Mouse (Mus musculus) heart, embryonic 12.5 days (tissue): ENCODE measurements at regions not wholly inside any gene's neighbourhood (a gene's known extent, or its start where the extent isn't known, plus 50 kb on each side); places are given as distances from the start of the nearest gene placed in this dataset.

Experiments
- ATAC-seq: fragments of 200-750 bp; cut with Nextera tagmentation; 2 replicates; pipeline ENCODE4 v1.8.0; 2017; ENCODE audit warnings: moderate TSS enrichment, moderate library complexity; ENCODE audit not compliant: insufficient number of reproducible peaks, low FRiP score
- H3K27ac ChIP-seq: fragments of 300-500 bp; sonication (generic); 2 replicates; pipeline ENCODE4 v1.5.1; 2016; ENCODE audit warnings: mild to moderate bottlenecking, moderate library complexity; ENCODE audit not compliant: poor library complexity, severe bottlenecking
- H3K27me3 ChIP-seq: fragments of 300-500 bp; sonication (generic); replicated peaks from 2 replicates; pipeline ENCODE4 v1.6.1; 2016; ENCODE audit warnings: mild to moderate bottlenecking, moderate library complexity
- H3K36me3 ChIP-seq: fragments of 300-500 bp; sonication (generic); 2 replicates; pipeline ENCODE4 v1.6.1; 2016; ENCODE audit warnings: mild to moderate bottlenecking, moderate library complexity
- H3K4me1 ChIP-seq: fragments of 300-500 bp; sonication (generic); replicated peaks from 2 replicates; pipeline ENCODE4 v1.6.1; 2016; ENCODE audit warnings: mild to moderate bottlenecking
- H3K4me2 ChIP-seq: fragments of 300-500 bp; sonication (generic); 2 replicates; pipeline ENCODE4 v1.6.1; 2016; ENCODE audit warnings: mild to moderate bottlenecking, moderate library complexity
- H3K4me3 ChIP-seq: fragments of 300-500 bp; sonication (generic); 2 replicates; pipeline ENCODE4 v1.5.1; 2016; ENCODE audit warnings: mild to moderate bottlenecking
- H3K9ac ChIP-seq: fragments of 300-500 bp; sonication (generic); 2 replicates; pipeline ENCODE4 v1.6.1; 2016; ENCODE audit warnings: mild to moderate bottlenecking, moderate library complexity
- H3K9me3 ChIP-seq: fragments of 300-500 bp; sonication (generic); replicated peaks from 2 replicates; pipeline ENCODE4 v1.6.1; 2016; ENCODE audit warnings: mild to moderate bottlenecking, moderate library complexity
- WGBS: fragments of 180-500 bp; shearing (Covaris S2); methylation state at CpG from one replicate; pipeline ENCODE4 v1.1.7; 2016; 5-methylcytosine and 5-hydroxymethylcytosine counted together

DNA sequence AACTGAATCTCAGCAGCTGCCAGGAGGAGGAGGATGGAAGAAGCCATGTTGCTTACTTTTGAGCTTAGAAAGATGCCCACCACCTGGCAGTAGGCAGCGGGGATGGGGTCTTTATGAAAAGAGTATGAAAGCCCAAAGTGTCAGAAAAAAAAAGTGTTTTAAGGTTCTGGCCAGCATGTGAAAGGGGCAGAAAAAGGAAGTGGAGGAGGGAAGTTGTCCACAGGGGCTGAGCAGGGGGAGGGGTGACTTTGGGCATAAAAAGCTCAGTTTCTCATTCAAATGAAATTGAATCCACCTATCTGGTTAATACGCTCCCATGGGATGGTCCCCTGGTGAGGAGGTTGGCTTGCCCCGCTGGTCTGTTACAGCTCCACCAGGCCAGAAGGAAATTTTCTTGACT, 50.4 kb upstream of the L3mbtl4 start:
- Histone ChIP-seq H3K4me1 (no peaks in the 10 kb centered on the region), H3K4me2 (no peak overlapping the region), H3K27me3 (no peaks in the 10 kb centered on the region), H3K36me3 (no peaks in the 10 kb centered on the region), H3K9me3 (peaks cover 19% of the 10 kb centered on the region), H3K4me3 (no peak overlapping the region), H3K9ac (no peak overlapping the region), H3K27ac (no peak overlapping the region)
- no peak for ATAC-seq
- 65% methylated on average over 3 of the region's 3 CpGs for WGBS
